Mouse (Mus musculus): ENCODE measurements at regions not wholly inside any gene's neighbourhood (a gene's known extent, or its start where the extent isn't known, plus 50 kb on each side); places are given as distances from the start of the nearest gene placed in this dataset.
A peak's percentile ranks its signal among the peaks of the same experiment; 100 is the strongest.

DNA sequence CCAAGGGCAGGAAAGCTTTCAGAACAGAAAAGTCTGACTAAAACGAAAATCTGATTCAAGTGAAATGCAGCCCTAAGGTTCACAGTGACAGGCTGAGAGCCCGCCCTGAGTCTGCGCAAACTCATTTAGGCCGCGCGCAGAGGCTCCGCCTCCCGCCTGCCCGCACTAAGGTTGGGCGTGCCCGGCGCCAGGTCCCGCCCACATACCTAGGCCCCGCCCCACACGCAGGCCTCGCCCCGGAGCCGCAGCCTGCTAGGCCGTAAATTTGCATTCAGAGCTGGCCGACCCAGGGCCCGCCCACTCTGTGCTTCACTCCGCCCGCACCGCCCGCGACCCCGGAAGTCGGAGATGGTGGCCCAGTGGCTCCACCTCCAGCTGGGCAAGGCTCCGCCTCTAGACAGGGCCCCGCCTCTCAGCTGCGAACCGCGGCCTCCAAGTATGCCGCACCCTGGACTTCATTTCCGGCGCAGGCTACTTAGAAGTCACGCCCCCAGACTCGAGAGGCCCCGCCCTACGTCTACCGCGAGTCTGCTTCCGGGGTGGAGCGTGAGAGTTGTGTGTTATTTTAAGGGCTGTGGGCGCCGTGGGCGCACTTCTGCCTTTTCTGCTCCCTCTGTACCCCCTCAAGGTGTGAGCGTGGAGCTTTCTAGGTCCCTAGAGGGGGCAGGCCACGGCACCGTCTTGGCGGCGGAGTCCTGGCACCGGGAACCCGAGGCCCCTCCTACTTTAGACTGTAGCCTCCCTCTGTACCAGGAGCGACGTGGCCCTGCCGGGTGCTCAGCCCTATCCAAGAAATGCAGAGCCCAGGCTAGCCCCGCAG, 52.3 kb upstream of the Wnt7b start:
- DNase-seq (ENCODE audit: extremely low spot score in 1 of 2, low spot score in 1 of 2): peak; percentile 84 to 98

DNA sequence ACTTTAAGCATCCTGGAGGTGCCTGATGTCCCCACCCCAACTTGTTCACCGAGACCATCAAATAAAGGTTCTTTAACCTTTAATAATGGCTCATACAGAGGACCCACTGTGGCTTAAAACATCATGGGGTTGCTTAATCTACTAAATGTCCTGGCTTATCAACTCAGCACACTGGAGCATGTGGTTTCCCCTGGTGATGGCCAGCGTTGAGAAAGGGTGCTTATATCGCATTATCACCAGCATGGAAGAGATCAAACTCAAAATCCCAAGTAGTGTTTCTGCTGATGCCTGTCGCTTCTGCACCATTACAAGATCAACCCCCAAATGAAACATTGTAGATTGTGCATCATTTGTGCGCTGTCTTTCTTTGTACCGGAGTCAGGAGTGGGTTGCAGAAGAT, 53.2 kb upstream of the Wnt7b start:
- DNase-seq (ENCODE audit: extremely low spot score in 1 of 2, low spot score in 1 of 2): no peak

DNA sequence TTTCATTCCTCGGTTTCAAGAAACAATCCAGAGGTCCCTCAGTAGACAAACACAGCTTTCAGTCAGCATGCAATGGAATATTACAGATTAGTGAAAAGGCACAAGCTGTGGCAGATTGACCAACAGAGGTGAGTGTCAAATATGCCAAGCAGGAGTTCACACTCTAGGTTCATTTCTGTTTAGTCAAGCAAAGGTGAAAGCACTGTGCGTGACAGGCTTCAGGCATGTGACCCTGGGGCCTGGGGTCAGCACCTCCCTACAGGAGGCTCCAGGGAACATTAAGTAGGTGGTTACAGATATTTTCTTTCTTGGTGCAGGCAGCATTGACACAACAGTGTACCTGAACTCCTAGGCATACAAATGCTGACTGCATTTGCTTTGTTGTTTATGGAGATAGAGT, 57.3 kb upstream of the Wnt7b start:
- no peak for DNase-seq (ENCODE audit: extremely low spot score in 1 of 2, low spot score in 1 of 2)

DNA sequence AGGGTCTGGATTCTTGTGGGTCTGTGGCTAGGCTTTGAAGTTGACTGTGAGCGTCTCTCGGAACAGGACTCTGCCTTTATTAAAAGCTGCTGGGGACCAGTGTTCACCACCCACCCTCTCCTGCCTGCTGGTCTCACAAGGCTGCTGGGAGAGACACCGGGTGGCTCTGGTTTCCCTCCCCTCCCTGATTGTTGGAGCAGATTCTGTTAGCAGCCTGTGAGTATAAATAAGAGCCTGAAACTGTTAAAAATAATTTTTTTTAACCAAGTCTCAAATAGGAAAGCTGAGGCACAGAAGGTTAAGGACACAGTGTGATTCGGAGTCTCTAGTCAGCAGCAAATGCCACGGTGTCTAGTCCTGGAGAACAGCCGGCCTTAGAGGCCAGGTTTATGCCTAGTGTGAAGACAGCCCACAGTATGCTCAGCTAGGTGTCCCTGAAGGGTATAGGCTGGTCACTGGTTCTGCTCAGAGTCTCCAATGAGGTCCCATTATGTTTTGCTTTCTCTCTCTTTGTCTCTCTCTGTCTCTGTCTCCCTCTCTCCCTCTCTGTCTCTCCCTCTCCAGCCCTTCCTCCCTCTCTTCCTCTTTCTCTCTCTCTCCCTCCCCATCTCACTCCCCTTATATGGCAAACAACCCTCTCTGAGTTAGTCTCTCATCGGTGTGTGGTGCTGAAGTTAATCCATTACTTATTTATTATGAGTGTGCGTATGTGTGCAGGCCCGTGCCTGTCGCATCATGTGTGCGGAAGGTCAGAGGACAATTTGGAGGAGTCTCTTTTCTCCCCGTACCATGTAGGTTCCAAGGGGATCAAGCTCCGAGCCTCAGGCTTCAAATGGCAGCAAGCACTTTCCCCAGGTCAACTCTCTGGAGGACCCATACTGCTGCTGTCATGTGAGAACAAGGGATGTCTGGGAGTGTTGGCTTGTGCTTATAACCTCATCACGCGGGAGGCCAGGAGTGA, 59.1 kb upstream of the Wnt7b start:
- no peak for DNase-seq (ENCODE audit: extremely low spot score in 1 of 2, low spot score in 1 of 2)

DNA sequence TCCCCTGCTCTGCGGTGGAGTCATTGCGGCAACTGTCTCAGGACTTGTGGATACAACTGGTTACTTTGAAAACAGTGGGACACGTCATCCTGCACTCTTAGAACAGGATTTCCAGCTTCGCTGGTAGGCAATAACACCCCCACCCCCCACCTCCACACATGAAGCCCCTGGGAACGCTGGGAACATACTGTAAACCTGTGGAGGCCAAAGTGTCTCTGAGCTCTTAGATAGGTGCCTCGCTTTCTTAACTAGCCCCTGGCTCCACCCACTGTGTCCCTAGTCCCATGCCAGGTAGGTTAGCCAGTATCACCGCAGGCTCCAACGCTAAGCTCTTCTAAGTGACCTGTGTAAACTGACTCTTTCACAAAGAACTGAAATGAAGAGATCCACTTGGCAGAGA, 63.1 kb upstream of the Wnt7b start:
- no peak for DNase-seq (ENCODE audit: extremely low spot score in 1 of 2, low spot score in 1 of 2)

DNA sequence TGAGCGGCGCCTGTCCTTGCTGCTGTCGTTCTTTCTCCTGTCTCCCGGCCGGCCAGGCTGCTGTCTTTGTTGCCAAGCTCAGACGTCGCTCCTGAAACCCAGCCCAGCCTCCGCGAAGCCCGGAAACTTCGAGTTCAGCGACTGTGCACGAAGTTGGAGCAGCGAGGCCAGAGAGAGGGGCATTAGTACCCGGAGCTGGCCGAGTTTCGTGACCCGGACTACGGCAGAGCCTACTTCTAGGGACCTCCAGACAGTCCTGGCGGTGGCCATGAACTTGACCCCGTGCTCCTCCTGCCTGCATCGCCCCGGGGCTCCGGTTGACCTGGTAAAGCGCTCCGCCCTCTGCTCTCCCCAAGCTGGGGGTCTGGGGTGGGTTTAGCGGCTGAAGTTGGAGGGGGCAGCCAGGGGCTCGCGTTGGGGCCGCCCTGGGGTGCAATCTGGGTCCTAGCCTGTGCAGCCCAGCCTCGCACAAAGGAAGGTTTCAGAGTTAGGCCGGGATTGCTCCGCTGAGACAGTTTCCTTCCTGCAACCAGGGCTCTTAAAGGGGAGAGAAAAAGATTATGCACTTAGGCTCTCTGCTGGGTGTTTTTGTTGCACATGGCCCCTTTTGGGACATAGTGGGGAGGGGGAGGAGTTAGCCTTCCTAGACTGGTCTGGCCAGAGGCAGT, 63.8 kb upstream of the Wnt7b start:
- DNase-seq (ENCODE audit: extremely low spot score in 1 of 2, low spot score in 1 of 2): no peak

DNA sequence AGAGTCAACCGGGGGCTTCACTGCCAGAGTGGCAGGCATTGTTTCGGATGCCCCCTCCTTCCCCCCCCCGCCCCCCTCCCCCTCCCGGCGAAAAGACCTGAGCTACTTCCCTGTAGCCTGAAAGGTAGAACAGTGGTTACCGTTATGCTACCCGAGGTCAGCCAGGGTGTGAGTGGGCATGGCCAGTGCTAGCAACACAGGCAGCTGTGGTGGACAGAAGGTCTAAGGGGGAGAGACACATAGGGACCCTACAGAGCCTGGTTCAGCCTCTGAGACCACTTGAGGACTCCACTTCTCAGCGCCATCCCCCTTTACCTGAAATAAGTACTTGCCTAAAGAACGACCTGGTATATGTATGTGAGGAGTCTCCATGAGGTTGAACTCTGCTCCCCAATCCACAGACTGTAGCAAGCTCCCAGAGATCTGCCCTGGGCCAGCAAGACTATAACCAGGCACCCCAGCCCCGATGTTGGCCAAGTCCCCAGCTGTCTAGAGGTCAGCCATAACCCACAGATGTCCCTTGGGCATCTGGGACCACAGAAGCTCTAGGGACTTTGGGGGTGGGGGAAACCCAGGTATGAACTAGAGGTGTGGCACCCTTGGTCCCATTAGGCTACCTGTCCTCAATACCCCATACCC, 64.5 kb upstream of the Wnt7b start:
- DNase-seq (ENCODE audit: extremely low spot score in 1 of 2, low spot score in 1 of 2): no peak

DNA sequence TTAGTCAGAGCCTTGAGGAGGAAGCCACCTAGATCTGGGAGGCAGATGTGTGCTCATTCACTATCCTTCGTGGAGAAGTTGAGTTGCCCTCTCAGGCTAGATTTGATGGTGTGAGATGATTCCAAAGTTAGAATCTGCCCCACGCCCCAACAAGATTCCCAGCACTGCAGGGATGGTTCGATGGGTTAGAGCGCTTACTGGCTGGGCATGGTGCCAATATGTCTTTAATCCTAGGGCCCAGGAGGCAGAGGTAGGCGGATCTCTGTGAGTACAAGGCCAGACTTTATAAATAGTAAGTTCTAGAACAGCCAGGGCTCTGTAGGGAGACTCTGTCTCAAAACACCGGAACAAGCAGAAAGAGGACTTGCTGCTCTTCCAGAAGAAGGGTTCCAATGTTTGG, 65.3 kb upstream of the Wnt7b start:
- no peak for DNase-seq (ENCODE audit: extremely low spot score in 1 of 2, low spot score in 1 of 2)

DNA sequence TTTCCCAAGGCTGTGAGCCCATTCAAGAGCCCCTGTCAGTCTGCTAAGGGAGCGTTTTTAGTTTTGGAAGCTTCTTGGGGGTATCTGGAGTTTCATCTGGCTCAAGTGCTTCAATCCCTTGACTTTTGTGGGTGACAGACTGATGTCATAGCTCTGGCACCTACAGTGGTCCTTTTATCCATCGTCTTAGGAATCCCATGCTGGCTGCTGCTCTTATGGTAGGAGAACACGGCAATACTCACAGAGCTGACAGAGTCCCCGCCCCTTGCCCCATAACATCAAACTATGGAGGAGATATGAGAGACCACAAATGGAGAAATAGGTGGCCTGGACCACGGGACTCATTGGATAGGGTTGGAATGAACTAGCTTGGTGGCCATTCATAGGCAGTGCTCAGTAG, 68.0 kb upstream of the Wnt7b start:
- no peak for DNase-seq (ENCODE audit: extremely low spot score in 1 of 2, low spot score in 1 of 2)

DNA sequence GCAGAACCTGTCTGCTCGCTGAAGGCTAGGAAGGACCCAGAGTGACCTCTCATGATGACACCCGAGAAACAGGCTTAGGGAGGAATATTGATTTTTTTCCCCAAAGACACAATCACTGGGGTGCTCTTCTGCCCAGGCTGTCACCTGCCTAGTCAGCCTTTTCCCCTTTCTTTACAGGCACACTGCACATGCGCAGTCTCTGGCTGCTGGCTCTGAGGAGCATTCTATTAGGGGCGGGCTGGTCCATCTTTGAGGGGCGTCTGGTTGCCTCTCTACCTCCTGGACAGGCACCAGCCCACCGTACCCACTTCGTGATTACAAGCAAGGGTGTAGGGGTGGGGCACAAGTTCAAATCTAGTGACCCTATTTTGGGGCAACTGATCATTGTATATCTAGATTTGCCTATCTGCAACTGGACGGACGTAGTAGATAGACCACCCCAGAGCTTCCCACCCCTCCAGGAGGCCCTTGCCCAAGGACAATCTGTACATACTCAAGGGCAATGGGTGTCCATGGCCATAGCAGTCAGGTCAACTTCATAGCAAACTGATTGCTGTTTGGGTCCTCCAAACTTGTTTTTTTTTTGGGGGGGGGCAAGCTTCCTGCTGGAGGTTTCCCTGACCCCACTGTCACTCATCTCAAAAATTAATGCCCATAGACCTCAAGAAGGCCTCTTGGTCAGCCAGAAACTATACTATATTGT, 69.6 kb upstream of the Wnt7b start:
- DNase-seq (ENCODE audit: extremely low spot score in 1 of 2, low spot score in 1 of 2): peak in 1 of 2 experiments; percentile 6

DNA sequence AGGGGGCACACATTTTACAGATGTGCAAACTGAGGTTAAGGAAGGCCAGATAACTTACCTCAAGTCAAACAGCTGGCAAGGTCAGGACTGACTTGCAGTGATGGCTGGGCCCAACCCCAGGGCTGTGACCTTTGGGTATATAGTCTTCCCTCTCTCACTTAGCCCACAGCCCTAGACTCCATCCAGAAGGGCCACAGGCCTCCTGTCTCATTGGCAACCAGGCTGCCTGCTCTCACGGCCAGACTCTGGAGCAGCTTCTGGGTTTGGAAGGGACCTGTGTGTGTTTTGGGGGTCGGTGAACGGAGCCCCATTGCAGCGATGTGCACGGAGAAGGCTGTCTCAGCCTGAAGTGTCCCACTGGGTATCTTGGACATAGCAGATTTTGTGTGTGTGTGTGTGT, 70.2 kb upstream of the Wnt7b start:
- DNase-seq (ENCODE audit: extremely low spot score in 1 of 2, low spot score in 1 of 2): peak in 1 of 2 experiments; percentile 8

DNA sequence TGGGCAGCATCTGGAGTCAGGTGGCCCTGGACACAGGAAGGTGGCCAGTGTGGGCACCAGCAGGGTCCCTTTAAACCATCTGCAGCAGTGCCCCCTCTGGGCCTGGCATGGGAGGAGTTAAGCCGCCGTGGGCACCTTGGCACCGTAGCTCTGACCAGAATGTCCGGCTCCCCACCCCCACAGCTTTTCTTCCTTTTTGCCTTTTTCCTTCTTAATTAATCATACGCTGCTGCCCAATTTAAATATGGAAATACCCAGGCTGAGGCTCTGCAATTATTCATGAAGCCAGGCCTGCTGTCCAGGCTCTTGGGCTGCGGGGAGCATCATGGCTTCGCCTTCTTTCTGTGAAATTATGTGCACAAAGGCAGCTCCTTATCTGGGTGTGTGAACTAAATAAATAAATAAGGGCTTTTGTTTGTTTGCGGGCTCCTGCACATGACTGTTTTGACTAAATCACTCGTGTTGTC, 70.6 kb upstream of the Wnt7b start:
- peak in 1 of 2 experiments; percentile 36 for DNase-seq (ENCODE audit: extremely low spot score in 1 of 2, low spot score in 1 of 2)

DNA sequence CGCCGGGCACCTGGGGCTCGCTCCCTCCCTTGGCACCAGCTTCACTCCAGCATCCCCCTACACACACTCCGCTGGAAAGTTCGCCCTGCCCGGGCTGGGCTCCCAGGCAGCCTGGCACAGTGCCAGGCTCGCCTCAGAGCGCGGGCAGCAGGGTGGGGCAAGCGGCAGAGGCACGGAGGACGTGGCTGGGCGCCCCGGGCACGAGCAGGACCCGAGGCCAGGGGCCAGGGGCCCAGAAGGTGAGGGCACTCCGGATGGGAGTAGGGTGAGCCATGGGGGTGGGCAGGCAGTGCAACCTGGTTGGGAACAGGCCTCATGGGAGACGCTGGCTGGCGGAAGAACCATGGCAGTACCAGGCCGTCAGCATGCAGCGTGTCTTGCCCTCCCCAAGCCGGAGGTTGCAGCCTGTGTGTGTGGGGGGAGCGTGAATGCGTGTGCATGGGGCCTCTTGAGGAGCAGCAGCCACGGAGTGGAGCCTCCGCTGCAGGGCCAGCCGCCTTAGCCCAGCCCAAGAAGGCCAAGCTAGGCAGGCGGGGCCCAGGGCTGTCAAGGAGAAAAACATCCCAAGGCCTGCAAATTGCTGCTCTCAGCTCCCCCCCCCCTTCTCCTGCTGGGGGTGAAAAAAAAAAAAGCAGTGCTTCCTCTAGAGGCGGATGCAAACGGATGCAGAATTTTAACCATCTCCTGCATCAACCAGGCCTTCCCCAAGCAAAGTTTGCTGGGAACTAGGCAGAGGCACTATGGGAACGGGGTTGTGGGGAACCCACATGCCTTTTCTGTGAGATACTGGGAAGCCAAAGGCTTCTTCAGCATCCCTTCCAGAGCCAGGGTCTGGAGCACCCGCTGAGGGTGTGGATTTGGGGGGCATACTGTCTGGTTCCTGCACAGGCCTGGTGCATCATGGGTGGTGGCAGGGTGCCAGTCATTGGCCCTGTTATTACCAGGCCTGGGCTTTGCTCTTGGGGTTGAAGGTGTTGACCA, 71.4 kb upstream of the Wnt7b start:
- peak; percentile 74 to 81 for DNase-seq (ENCODE audit: extremely low spot score in 1 of 2, low spot score in 1 of 2)

DNA sequence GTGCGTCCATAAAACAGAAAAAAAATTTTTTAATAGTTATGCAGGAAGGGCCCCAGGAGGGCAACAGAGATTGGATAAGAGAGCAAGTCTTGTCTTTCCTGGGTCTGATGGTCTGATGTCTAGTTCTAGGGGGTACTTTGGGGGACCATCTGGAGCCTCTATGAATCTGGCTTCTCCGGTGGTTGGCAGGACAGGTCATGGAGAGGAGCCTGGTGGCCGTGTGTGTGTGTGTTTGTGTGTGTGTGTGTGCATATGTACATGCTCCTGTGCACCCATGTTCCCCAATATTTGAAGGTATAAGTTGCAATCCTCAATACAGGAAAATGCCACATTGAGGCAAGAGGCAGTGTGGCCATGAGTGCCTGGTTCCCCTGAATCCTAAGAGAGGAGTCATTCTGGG, 72.5 kb upstream of the Wnt7b start:
- DNase-seq (ENCODE audit: extremely low spot score in 1 of 2, low spot score in 1 of 2): no peak

DNA sequence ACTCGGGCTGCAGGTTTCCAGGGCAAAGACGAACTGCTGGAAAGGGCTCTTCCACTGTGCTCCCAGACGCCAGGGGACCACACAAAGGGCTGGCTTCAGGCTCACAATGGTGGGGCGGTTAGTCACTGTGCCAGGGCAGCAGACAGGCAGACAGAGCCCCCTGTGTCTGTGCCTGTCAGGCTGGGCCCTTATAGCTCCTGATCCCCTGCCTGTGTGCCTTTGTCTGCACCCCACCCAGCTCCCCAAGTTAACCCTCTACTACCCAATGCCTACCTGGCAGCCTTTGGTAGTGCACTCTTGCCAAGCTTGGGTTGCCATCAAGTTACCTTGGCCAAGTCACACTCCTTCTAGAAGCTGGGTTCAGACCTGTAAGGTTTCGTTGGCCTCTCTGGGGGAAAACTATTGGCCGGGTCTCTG, 73.5 kb upstream of the Wnt7b start:
- peak in 1 of 2 experiments; percentile 32 for DNase-seq (ENCODE audit: extremely low spot score in 1 of 2, low spot score in 1 of 2)

DNA sequence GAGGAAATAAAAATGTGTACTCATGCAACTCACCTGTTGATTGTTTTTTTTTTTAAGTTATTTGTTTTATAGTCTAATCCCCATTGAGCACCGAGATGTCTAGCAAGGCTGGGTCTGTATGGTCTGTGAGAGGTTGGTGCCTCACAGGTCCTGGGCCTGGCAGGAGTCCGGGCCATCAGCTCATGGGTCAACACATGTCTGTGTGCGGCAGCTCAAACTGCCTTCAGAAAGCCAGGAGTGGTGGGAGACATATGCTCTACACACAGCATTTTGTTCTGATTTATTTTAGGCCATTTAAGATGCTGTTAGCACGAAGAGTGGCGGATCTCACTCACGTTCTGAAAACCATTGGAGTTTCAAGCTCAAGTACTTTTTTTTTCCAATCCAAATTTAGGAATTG, 74.6 kb upstream of the Wnt7b start:
- peak in 1 of 2 experiments; percentile 12 for DNase-seq (ENCODE audit: extremely low spot score in 1 of 2, low spot score in 1 of 2)

DNA sequence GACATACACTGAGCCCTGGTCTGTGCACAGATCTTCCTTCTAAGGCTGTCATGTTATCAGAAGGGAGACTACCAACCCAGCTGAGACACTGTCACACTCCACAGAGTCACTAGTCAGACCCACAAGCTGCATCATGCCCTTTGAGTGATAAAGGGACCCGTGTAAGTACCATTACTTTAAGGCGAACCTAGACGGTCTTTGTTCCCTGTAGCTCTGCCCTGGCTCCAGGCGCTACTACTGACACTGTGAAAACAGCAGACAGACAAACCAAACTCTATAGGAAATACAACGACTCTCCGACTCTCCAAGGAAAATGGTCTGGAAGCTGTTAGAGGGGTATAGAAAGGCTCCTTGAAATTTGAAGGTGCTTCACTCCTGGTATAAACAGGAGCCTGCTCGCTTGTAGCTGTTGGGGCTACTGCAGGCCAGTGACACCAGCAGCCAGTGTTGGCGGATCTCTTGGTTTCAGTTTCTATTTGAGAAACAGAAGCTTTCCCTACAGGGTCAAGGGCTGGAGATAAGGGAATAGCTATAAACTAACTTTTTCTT, 75.2 kb upstream of the Wnt7b start:
- DNase-seq (ENCODE audit: extremely low spot score in 1 of 2, low spot score in 1 of 2): peak in 1 of 2 experiments; percentile 17

Measured in layer of hippocampus, postnatal 25 days (tissue).